Comparison of ENCODE assay signal across 27 mouse cellular contexts in the genomic region with DNA sequence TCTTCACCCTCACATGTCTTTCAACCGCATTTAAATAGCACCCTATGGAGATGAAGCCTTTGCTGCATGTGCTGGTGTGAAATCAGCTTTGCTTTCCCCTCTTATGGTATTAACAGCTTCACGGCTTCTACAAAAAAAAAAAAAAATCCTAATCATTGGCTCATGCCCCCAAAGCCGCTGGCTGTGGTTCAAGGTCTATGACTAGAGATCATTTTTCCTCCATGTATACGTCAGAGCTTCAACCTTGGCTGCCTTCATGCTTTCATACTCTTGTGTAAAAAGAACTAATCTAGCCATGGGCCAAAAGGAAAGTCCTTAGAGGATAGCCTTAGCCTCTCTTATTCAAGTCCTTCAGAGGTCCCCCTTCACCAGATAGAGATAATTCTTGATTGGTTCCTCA.
DNase-seq lines count a peak whose midpoint lies in the region; ATAC-seq and TF ChIP-seq lines count a peak whose summit lies in the region.
"Had no signal": no experiment of that assay in that cellular context is flagged by ENCODE, and none has a peak within 500 bp of the region (broad histone marks: within the 10 kb centered on the region; RNA-seq: fewer than 3 reads in every experiment).

No protein-coding gene starts in this region.

- 65% methylated on average over 4 of the region's 4 CpGs for WGBS in heart, adult 2 months
- WGBS in lung, postnatal 0 days = 74% methylated on average over 4 of the region's 4 CpGs
- 51% methylated on average over 4 of the region's 4 CpGs for WGBS in midbrain, embryonic 14.5 days

- ATAC-seq in lung, postnatal 0 days = no peak
- ATAC-seq in midbrain, embryonic 14.5 days (ENCODE audit: low FRiP score, low TSS enrichment) = no peak
- ATAC-seq: forebrain, embryonic 14.5 days; intestine, embryonic 16.5 days had no signal

- H3K9me3 ChIP-seq in lung, postnatal 0 days (ENCODE audit: low read length) = no peaks in the 10 kb centered on the region
- no peaks in the 10 kb centered on the region for H3K9me3 ChIP-seq in midbrain, embryonic 14.5 days (ENCODE audit: control insufficient read depth, low read length)
- H3K9me3 ChIP-seq: heart, embryonic 13.5 days; limb, embryonic 15.5 days; liver, embryonic 13.5 days; neural tube, embryonic 12.5 days had no signal

- no peak overlapping the region for H3K9ac ChIP-seq in heart, adult 2 months (ENCODE audit: low read depth, low read length)
- no peak overlapping the region for H3K9ac ChIP-seq in lung, postnatal 0 days (replicated peaks; ENCODE audit: low read depth)
- H3K9ac ChIP-seq in midbrain, embryonic 14.5 days (replicated peaks; ENCODE audit: low read length) = no peak overlapping the region
- H3K9ac ChIP-seq: heart, embryonic 13.5 days; limb, embryonic 15.5 days; liver, embryonic 13.5 days; neural tube, embryonic 12.5 days had no signal

- TF ChIP-seq POLR2A in heart, adult 2 months (IDR thresholded peaks at IDR 0.05; ENCODE audit: insufficient read depth, low read depth, low read length) = no peak

- no peak overlapping the region for H3K4me3 ChIP-seq in heart, adult 2 months
- no peak overlapping the region for H3K4me3 ChIP-seq in lung, postnatal 0 days (ENCODE audit: low read depth, low read length)
- no peak overlapping the region for H3K4me3 ChIP-seq in midbrain, embryonic 14.5 days (replicated peaks; ENCODE audit: low read depth, low read length)
- H3K4me3 ChIP-seq: heart, embryonic 13.5 days; layer of hippocampus, adult 2 months; limb, embryonic 15.5 days; liver, embryonic 13.5 days; myocyte; neural tube, embryonic 12.5 days had no signal

- TF ChIP-seq CTCF in heart, adult 2 months (IDR thresholded peaks at IDR 0.05) = no peak
- no peak for TF ChIP-seq CTCF in lung, postnatal 0 days (IDR thresholded peaks at IDR 0.05)

- no peak overlapping the region for H3K4me2 ChIP-seq in lung, postnatal 0 days (replicated peaks; ENCODE audit: low read depth, low read length)
- H3K4me2 ChIP-seq in midbrain, embryonic 14.5 days (ENCODE audit: low read length) = no peak overlapping the region
- H3K4me2 ChIP-seq: heart, embryonic 13.5 days; limb, embryonic 15.5 days; liver, embryonic 13.5 days; midbrain, embryonic 11.5 days; neural tube, embryonic 12.5 days had no signal

- DNase-seq in heart, postnatal 10 days = peak; percentile 11 to 17
- no peak for DNase-seq in heart, adult 2 months
- DNase-seq in lung, postnatal 0 days (ENCODE audit: low spot score) = peak; percentile 16
- DNase-seq in lung, postnatal 14 days = no peak
- DNase-seq in adrenal gland, adult (ENCODE audit: inconsistent age in 2 of 2, low spot score in 1 of 2) = peak; percentile 83 to 92
- peak; percentile 79 for DNase-seq in adrenal gland, postnatal 10 days
- DNase-seq in midbrain, embryonic 14.5 days = no peak
- DNase-seq in kidney, adult 9 months = no peak
- DNase-seq: cerebellum, adult 2 months; cerebellum, postnatal 25 days; gastrocnemius, postnatal 36 days; heart, postnatal 14 days; kidney, postnatal 25 days; liver, embryonic 13.5 days; lung, adult 18-20 months; lung, postnatal 36 days; right cerebral cortex, postnatal 25 days; thymus, adult 2 months; thymus, postnatal 4 days had no signal

- no peaks in the 10 kb centered on the region for H3K79me2 ChIP-seq in heart, adult 2 months (replicated peaks; ENCODE audit: control insufficient read depth, insufficient read depth, low read length)

- no peaks in the 10 kb centered on the region for H3K36me3 ChIP-seq in heart, adult 2 months (ENCODE audit: control insufficient read depth, insufficient read depth, low read length)
- H3K36me3 ChIP-seq in lung, postnatal 0 days (ENCODE audit: insufficient read depth, low read length) = no peaks in the 10 kb centered on the region
- no peaks in the 10 kb centered on the region for H3K36me3 ChIP-seq in midbrain, embryonic 14.5 days (ENCODE audit: control insufficient read depth, insufficient read depth, low read length)
- H3K36me3 ChIP-seq: heart, embryonic 13.5 days; limb, embryonic 15.5 days; liver, embryonic 13.5 days; neural tube, embryonic 12.5 days had no signal

- no peaks in the 10 kb centered on the region for H3K4me1 ChIP-seq in heart, adult 2 months (ENCODE audit: control insufficient read depth, insufficient read depth, low read length)
- H3K4me1 ChIP-seq in lung, postnatal 0 days (ENCODE audit: insufficient read depth, low read depth, low read length) = no peaks in the 10 kb centered on the region
- H3K4me1 ChIP-seq in midbrain, embryonic 14.5 days (ENCODE audit: control insufficient read depth, insufficient read depth, low read length) = no peaks in the 10 kb centered on the region
- H3K4me1 ChIP-seq: heart, embryonic 13.5 days; liver, embryonic 13.5 days; neural tube, embryonic 12.5 days had no signal

- no peak for TF ChIP-seq EP300 in heart, adult 2 months (IDR thresholded peaks at IDR 0.05; ENCODE audit: insufficient read depth, low read depth, low read length)
- no peak for TF ChIP-seq EP300 in lung, postnatal 0 days (IDR thresholded peaks at IDR 0.05)

- intact Hi-C loops in heart, postnatal 10 days (cut with DNase I) = no loop called here
- intact Hi-C loops in heart, adult 2 months (cut with DNase I) = no loop called here

- H3K27me3 ChIP-seq in heart, adult 2 months (ENCODE audit: control insufficient read depth, insufficient read depth, low read length) = no peaks in the 10 kb centered on the region
- no peaks in the 10 kb centered on the region for H3K27me3 ChIP-seq in lung, postnatal 0 days (replicated peaks; ENCODE audit: insufficient read depth, low read length)
- H3K27me3 ChIP-seq in midbrain, embryonic 14.5 days (ENCODE audit: control insufficient read depth, insufficient read depth, low read length) = no peaks in the 10 kb centered on the region
- H3K27me3 ChIP-seq: heart, embryonic 13.5 days; limb, embryonic 15.5 days; liver, embryonic 13.5 days; neural tube, embryonic 12.5 days had no signal

- no peak overlapping the region for H3K27ac ChIP-seq in heart, adult 2 months
- H3K27ac ChIP-seq in lung, postnatal 0 days (ENCODE audit: low read length) = no peak overlapping the region
- no peak overlapping the region for H3K27ac ChIP-seq in midbrain, embryonic 14.5 days (replicated peaks; ENCODE audit: low read depth, low read length)
- H3K27ac ChIP-seq: heart, embryonic 13.5 days; layer of hippocampus, adult 2 months; limb, embryonic 15.5 days; liver, embryonic 13.5 days; neural tube, embryonic 12.5 days had no signal

Comparison
In these comparisons a context has a peak if more than half of its experiments do, and no peak if none do; other contexts are left out.
1. DNase-seq: peak in heart, postnatal 10 days (2 of 2), lung, postnatal 0 days (single experiment), adrenal gland, adult (2 of 2) and adrenal gland, postnatal 10 days (single experiment); none in heart, adult 2 months (0 of 2), lung, postnatal 14 days (single experiment), midbrain, embryonic 14.5 days (single experiment) and kidney, adult 9 months (single experiment).